Mouse (Mus musculus): ENCODE results near the gene Mrpl2.

DNA sequence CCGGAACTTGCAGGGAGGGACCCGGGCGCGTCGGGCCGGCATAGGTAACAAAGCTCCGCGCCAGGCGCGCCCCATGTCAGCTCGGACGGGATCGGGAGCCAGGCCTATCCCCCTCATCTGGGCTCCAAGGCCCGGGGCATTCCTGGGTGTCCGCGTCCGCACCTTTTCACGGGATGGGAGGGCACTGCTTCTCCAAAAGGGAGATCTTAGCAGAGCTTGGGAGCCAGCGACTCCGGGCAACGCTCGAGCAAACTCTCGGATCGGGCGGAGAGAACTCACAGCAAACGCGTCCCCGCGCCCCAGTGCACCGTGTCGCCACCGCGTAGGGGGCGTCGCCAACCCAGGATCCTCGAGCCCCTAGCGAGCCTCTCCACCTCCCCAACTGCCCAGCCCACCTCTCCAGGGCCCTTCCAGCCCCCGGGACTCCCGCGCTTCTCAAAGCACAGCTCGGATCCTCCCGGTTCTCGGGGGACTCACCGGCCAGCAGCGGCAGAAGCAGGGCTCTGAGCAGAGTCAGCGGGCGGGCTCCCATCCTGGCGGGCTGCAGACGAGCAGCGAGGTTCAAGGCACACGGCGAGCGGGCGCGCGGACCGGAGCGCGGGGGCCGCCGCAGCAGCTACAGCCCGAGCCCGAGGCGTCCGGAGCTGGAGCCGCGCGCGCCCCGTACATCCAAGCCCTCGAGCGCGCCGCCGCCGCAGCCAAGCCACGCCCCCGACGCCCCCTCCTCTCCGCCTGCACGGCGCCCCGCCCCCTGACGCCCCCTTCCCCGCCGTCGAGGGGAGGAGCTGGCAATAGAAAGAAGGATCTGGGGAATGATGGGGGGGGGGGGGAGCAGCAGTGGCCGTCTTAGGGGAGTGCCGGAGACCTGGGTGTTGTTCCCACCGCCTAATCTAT lies 17.0 kb upstream of the Mrpl2 start, which contains the start of gene Ptk7:
- TF ChIP-seq CTCF (IDR thresholded peaks at IDR 0.05; ENCODE audit: low read depth) (no peak), EP300 (IDR thresholded peaks at IDR 0.05; ENCODE audit: low read depth) (no peak)
